Mouse (Mus musculus): ENCODE results near the gene Tas2r143.
A peak's percentile ranks its signal among the peaks of the same experiment; 100 is the strongest.

Tas2r143 gene

GRCm38 (mm10) chr6:42369870-42370269, 30.2 kb upstream of the Tas2r143 start:
- DNase-seq: peak; percentile 68 to 79

GRCm38 (mm10) chr6:42370630-42371363, 29.2 kb upstream of the Tas2r143 start:
- no peak for DNase-seq

DNA sequence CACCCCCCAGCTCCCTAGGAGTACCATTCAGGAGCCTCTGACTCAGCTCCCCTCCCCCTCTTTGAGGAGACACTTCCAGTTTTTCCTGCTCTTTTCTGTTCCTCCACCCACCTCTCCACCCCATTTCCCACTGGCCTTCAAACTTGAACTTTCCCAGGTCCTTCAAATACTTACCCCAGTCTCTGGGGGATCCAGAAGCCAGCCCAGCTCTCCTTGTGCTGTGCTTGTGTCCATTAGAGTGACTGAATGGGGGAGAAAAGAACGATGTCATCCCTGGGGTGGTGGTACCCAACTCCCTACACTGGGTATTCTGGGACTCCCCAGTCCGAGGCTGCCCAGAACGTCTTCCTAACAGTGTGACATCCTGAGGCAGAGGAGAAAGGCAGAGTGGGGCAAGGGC, 28.0 kb upstream of the Tas2r143 start:
- no peak for DNase-seq

DNA sequence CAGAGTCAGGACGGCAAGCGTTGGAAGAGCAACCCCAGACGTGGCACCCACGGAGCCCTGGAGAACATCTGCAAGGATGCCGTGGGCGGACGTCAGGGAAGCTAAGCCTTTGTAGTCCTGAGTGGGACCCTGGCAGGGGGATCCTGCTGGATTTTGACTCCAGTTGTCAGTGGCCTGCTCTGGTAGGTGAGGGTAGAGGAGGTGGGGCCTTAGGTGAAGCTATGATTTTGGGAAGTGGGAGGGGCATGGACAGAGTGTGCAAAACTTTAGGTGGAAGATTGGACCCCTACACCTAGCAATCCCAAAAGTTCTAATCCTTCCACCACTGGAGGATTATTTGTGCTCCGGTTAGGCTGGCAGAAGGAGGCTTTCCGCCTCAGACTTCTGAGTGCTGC, 27.6 kb upstream of the Tas2r143 start:
- no peak for DNase-seq

- DNase-seq: peak; percentile 79 to 86
Observed at GRCm38 (mm10) chr6:42372816-42373547, 27.1 kb upstream of the Tas2r143 start, which contains the start of gene Epha1. Gene Epha1 (minus strand): TSS chr6:42373268.

GRCm38 (mm10) chr6:42373669-42374430, 26.2 kb upstream of the Tas2r143 start:
- no peak for DNase-seq

GRCm38 (mm10) chr6:42374701-42375100, 25.3 kb upstream of the Tas2r143 start:
- no peak for DNase-seq

DNA sequence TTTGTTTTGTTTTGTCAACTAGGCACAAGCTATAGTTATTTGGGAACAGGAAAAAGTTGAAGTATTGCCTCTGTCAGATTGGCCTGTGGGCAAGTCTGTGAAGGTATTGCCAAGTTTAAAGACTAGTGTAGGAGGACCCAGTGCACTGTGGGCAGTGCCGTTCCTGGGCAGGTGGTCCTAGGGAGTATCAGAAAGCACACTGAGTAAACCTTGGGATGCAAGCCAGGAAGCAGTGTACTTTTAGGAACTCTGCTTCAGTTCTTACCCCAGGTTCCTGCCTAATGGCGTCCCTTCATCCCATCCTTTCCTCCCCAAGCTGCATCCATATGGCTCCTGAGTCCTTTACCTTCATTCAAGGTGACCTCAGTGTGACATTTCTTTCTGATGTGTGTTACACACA, 24.9 kb upstream of the Tas2r143 start:
- no peak for DNase-seq

- DNase-seq: peak in 1 of 2 experiments; percentile 30
Observed at GRCm38 (mm10) chr6:42376016-42376415, 24.0 kb upstream of the Tas2r143 start.

- DNase-seq: no peak
Observed at GRCm38 (mm10) chr6:42376504-42377019, 23.5 kb upstream of the Tas2r143 start.

- DNase-seq: no peak
Observed at GRCm38 (mm10) chr6:42377280-42377679, 22.8 kb upstream of the Tas2r143 start.

GRCm38 (mm10) chr6:42379551-42379950, 20.5 kb upstream of the Tas2r143 start:
- DNase-seq: no peak

DNA sequence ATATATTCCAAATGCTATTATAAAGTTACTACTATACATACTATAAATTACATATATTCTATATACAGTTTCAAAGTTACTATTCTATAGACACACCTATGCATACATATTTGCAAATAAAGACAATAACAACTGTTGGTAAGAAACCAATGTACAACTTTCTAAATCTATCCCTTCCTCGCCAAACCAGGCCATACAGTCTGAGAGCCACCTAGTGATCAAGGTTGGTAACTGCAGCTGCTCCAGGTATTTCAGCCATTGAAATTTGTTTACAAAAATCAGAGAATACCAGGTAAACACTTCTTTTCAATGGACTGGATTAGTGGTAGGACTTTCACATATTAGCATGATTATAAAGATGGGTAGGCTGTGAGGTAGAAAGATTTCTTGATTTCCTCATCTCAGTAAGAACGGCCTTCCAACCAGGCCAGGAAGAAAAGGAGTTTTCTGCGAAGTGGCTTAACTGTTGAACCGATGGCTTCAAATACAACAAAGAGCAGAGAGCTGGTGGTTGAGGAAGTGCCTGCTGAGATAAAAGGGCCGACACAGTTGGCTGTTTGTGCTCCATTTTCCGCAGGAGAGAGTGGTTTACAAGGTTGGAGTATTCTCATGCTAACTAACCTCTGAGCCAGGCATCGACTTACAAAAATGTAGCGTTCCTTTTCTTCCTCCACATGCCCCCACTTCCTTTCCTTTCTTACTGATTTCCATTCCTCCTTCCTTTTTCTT, 19.5 kb upstream of the Tas2r143 start:
- peak; percentile 42 to 77 for DNase-seq

- DNase-seq: no peak
Observed at GRCm38 (mm10) chr6:42381221-42381620, 18.8 kb upstream of the Tas2r143 start.

GRCm38 (mm10) chr6:42381916-42382381, 18.1 kb upstream of the Tas2r143 start:
- DNase-seq: peak; percentile 33 to 56

DNA sequence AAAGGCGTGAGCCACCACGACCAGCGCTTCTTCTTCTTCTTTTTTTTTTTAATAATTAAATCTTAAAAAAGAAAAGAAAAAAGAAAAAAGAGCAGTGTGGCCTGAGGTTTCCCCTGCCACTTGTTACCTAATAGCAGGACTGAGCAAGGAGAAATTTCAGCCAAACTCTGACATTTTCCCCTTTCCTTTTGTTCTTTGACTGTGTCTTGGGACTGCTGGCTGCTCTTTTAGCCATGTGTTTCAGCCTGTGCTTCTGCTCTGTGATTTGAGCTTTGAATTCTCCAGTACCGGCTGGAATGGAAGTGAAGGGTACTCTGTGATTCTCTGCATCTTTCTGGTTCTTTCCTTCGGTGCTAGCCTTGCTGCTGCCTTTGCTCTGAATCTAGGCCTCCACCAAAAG, 16.7 kb upstream of the Tas2r143 start:
- DNase-seq: no peak

- DNase-seq: no peak
Observed at GRCm38 (mm10) chr6:42385635-42386034, 14.4 kb upstream of the Tas2r143 start.

DNA sequence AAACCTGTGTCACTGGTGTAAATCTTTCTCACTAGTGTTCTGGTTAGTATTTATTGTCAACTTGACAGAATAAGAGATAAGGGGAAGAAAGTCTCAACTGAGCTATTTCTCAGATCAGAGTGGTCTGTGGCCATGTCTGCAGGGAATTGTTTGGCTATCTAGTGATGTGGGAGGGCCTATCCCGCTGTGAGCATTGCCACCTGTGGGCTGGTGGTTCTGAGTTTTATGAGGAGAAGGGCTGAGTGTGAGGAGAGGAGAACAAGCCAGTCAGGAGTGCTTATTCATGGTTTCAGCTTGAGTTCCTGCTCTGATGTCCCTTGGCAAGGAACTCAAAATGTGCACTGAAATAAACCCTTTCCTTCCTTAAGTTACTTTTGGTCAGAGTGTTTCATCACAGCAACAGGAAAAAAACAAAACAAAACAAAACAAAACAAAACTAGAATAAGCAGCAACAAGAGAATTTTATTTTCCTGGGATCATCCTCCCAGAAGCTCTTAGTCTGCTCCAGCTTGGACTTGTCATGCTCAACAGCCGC, 8.2 kb upstream of the Tas2r143 start:
- DNase-seq: peak in 1 of 2 experiments; percentile 26

- peak; percentile 88 to 90 for DNase-seq
Observed at GRCm38 (mm10) chr6:42395960-42396809, 3.9 kb upstream of the Tas2r143 start.

- no peak for DNase-seq
Observed at GRCm38 (mm10) chr6:42397041-42397657, 2.9 kb upstream of the Tas2r143 start.

DNA sequence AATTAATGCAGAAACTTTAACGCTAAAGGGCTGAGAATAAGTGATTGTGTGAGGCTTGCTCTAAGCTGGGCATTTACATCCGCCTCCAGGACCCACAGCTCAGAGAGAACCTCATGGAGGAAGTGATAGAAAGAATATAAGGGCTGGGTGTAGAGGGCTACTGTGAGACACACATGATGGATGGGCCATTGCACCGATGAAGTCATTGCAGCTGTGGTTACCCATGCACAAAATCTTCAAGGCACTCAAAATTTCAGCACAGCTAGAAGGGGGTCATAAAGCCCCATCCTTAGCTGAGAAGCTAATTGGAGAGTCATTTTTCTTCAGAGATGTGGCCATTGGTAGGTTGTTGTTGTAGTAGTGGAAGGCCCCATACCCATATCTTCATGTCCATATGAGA, 1.8 kb upstream of the Tas2r143 start:
- no peak for DNase-seq
